Mouse (Mus musculus) heart, adult 8-10 months (tissue): ENCODE measurements around the gene Tc2n. TPM values are rescaled to one million over a fixed set of nuclear protein-coding genes. Genes with fewer than 3 reads are reported as not detected.
"Not testable (repeated sequence)": the region's sequence is repeated elsewhere in the genome, so short reads cannot be mapped to it uniquely, and the experiment has no call there.

Experiments used
- DNase-seq: peaks from one replicate; pipeline ENCODE4 v3.0.0; 2022; ENCODE audit warnings: low spot score
- total RNA-seq, 4 experiments: library from RNA; stranded (reverse); gene quantifications; 2 replicates each; pipeline ENCODE4 v1.2.4; 2022

The Tc2n gene
- total RNA-seq, result under 1 TPM; 0.46 to 0.98 (median 0.67) TPM

DNA sequence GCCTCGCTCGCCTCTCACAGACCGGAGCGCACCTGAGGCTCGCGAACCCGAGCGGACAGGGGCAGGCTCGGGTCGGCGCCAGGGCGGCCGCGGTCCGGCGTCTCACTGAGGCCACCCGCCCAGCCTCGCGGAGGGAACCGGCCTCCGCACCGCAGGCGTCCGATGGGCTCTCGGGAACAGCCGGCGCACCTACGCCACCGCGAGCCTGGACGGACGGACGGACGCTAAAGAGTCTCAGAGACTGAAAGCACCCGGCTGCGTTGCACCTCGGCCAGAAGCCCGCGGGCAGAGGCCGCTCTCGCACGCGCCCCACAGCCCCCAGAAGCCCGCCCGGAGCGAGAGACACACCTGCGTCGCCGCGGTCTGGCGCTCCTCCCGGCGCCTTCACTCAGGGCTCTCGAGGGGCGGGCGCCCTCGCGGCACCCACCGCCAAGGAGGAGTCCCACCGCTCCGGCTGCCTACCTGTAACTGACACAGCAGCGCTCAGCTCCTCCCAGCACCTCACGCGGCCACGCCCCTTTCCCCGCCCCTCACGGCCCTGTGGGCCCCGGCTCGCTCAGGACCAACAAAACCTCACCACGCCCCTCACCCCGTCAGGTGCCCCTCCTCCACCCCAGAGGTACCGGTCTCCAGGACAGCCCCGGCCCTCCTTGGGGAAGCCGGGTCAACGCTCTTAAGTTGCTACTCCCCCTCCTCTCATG lies at the start of gene Tc2n:
Gene Tc2n, minus strand, starts transcription at position 470 of the 701 bp plus-strand sequence.
- peak; percentile 35 for DNase-seq

GRCm38 (mm10) chr12:101767306-101768053 lies 49.2 kb upstream of the Tc2n start:
- no peak for DNase-seq

- no peak for DNase-seq
These were observed 48.0 kb upstream of the Tc2n start for GRCm38 (mm10) chr12:101766228-101766852.

DNA sequence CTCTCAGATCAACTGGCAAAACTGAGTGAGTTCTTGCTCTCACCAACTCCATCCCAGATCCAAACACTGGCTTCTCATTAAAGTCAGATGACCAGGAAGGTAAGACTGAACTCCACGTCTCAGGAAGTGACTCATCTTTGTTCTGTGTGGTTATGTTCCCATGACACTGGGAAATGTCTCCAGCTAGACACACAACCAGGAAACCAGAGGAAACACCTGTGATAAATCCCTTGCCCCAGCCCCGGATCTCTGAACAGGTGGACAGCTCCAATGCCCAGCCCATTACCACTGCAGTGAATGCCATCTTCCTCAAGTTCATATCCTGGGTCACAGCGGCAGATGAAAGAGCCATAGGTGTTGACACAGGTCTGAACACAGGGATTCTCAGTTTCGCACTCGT lies 46.5 kb upstream of the Tc2n start:
- DNase-seq, result no peak

DNA sequence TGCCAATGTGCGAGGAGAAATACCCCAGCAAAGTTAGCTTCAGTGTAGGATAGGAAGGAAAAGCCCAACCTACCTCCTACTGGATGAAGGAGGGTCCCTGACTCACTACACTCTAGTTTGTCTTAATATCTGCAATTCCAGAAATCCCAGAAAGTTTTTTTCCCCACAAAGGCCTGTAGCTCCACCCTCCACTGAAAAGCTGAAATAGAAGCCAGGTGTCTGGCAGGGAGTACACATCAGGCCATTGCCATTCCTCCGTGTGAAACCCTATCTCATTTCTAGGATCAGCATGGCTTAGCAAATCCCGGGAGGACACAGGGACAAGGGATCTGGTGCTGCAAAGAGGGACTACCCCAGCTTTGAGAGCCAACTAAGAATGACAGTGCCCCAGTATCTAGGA lies 44.7 kb upstream of the Tc2n start:
- no peak for DNase-seq

- no peak for DNase-seq
These were observed 43.7 kb upstream of the Tc2n start for GRCm38 (mm10) chr12:101762054-101762453.

GRCm38 (mm10) chr12:101759440-101760045 lies 41.2 kb upstream of the Tc2n start:
- no peak for DNase-seq

- DNase-seq, result no peak
These were observed 40.4 kb upstream of the Tc2n start for GRCm38 (mm10) chr12:101758698-101759097.

GRCm38 (mm10) chr12:101742375-101742774 lies 24.1 kb upstream of the Tc2n start:
- DNase-seq, result no peak

- DNase-seq, result peak; percentile 20
These were observed 22.2 kb upstream of the Tc2n start for GRCm38 (mm10) chr12:101740486-101740885.

DNA sequence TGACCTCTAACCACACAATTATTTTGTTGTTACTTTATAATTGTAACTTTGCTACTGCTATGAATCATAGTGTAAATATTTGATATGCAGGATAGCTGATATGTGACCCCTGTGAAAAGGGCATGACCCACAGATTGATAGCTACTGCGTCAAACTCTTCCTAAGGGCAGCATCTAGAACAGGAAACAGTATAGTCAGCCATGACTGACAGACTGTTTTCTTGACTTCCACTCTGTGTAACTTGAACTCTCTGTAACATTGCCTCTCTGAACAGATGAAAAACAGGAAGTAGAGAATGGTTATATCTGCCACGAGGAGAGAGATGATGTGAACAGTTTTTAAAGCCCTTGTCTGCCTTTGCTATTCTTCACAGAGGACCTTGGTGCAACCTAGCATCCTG lies 21.7 kb upstream of the Tc2n start:
- no peak for DNase-seq

- DNase-seq, result no peak
These were observed 430 bp upstream of the Tc2n start for GRCm38 (mm10) chr12:101718755-101719150.

DNA sequence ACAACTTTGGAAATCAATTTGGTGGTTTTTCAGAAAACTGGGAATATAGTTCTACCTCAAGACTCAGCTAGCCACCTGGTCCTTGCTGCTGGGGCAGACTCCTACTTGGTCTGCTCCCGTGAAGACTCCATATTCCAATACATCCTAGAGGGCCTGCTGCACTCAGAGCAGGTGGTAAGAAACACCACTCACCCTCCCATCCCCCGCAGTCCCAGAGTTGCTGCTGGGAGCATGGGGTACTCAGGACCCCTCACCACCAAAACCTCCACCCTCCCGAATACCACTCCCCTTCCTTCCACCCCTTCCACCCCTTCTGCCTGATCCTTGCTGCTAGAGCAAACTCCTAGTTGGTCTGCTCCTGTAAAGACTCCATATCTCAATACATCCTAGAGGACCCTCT lies 19.1 kb downstream of the Tc2n start:
- no peak for DNase-seq

GRCm38 (mm10) chr12:101696521-101696920 lies 21.8 kb downstream of the Tc2n start:
- DNase-seq, result no peak

DNA sequence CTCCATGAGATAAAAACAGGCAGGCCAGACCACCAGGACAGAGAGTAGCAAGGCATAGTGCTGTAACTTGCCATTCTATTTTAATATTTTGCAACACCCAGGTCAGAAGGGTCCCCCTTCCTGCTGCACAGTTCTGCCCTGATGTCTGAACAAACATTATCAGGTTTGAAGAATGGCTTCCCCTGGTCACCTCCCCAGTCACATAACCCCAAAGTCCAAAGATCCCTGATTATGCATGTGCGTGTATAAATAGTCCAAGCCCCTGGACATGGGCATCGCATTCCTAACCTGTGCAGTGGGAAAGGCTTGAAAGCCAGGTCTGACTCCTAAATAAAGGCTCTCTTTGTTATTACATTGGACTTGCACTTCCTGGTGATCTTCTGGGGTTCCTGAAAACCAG lies 37.8 kb downstream of the Tc2n start:
- no peak for DNase-seq

DNA sequence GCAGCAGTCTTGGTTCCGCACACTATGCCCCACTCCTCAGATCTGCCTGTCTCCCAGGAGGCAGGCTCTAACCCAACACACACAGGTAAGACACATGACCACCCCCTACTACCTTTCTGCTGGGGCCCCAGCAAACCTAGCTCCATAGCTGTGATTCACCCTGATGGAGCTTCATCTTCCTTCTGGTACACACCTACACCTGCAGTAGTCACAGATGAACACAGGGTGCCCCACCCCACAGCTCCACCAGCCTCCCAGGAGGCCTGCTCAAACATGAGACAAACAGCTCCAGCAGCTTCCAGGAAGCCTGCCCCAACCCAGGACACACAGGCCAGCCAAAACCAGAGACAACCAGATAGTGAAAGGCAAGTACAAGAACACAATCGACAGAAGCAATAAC lies 50.8 kb downstream of the Tc2n start:
- DNase-seq, result no peak

GRCm38 (mm10) chr12:101633137-101633536 lies 85.2 kb downstream of the Tc2n start:
- DNase-seq, result no peak

DNA sequence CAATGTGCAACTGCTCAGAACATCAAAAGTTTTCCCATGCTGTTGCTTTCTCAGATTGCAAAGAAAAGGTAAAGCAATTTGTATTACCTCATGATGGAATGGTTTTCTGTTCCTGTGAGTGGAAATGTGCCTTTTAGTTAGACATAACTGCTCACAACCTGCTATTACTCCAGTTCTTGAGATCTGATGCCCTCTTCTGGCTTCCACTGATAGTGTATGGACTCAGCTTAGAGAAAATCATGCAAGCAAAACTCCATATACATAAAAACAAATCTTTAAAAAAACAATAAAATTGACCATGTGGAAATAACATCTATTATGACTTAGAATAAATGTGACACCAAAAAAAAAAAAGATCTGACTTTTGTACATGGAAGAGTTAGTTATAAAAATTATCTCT lies 111.7 kb downstream of the Tc2n start:
- not testable (repeated sequence) for DNase-seq
